Mouse (Mus musculus) MEL (cell line): ENCODE results near the gene Car15. TPM values are rescaled to one million over a fixed set of nuclear protein-coding genes. Genes with fewer than 3 reads are reported as not detected.

Experiments used
- DNase-seq: peaks from one replicate; pipeline ENCODE4 v3.0.0; 2011; ENCODE audit warnings: low read depth, low spot score
- H3K27ac ChIP-seq: 2 replicates; pipeline ENCODE4 v1.5.1; 2012; ENCODE audit warnings: low read depth, mild to moderate bottlenecking, control low read depth, low read length, moderate library complexity; ENCODE audit not compliant: control insufficient read depth
- H3K27me3 ChIP-seq, 2 experiments: fragments of 150-350 bp in 1 of 2; sonication (generic) in 1 of 2; 2 replicates each; pipeline ENCODE4 v1.6.1; 2012; ENCODE audit warnings: low read length in 2 of 2, mild to moderate bottlenecking in 2 of 2, improper control_type of control experiment in 1 of 2, moderate library complexity in 1 of 2; ENCODE audit not compliant: insufficient read depth in 2 of 2, control insufficient read depth in 1 of 2
- H3K36me3 ChIP-seq, 2 experiments: 2 replicates each; pipeline ENCODE4 v1.6.1; 2012 to 2014; ENCODE audit warnings: low read length in 2 of 2, improper control_type of control experiment in 1 of 2, inconsistent platforms in 1 of 2, mild to moderate bottlenecking in 1 of 2; ENCODE audit not compliant: insufficient read depth in 2 of 2, control insufficient read depth in 1 of 2
- H3K4me1 ChIP-seq, 2 experiments: fragments of 150-350 bp in 1 of 2; sonication (generic) in 1 of 2; 2 replicates each; pipeline ENCODE4 v1.6.1; 2012; ENCODE audit warnings: low read length in 2 of 2, improper control_type of control experiment in 1 of 2, mild to moderate bottlenecking in 1 of 2; ENCODE audit not compliant: insufficient read depth in 2 of 2, control insufficient read depth in 1 of 2
- H3K4me3 ChIP-seq, 2 experiments: fragments of 150-350 bp in 1 of 2; sonication (generic) in 1 of 2; 2 replicates each; pipeline ENCODE4 v1.5.1; 2012; ENCODE audit warnings: low read depth in 2 of 2, low read length in 2 of 2, mild to moderate bottlenecking in 2 of 2, moderate library complexity in 2 of 2, control low read depth in 1 of 2, improper control_type of control experiment in 1 of 2; ENCODE audit not compliant: control insufficient read depth in 1 of 2, insufficient read depth in 1 of 2
- H3K79me2 ChIP-seq: 2 replicates; pipeline ENCODE4 v1.6.1; 2012; ENCODE audit warnings: mild to moderate bottlenecking, low read length, moderate library complexity; ENCODE audit not compliant: control insufficient read depth, poor library complexity, insufficient read depth
- H3K9ac ChIP-seq: 2 replicates; pipeline ENCODE4 v1.6.1; 2012; ENCODE audit warnings: low read depth, mild to moderate bottlenecking, control low read depth, low read length, moderate library complexity; ENCODE audit not compliant: control insufficient read depth, poor library complexity, severe bottlenecking
- H3K9me3 ChIP-seq: fragments of 150-350 bp; sonication (generic); replicated peaks from 2 replicates; pipeline ENCODE4 v1.6.1; 2012; ENCODE audit warnings: mild to moderate bottlenecking, low read length, improper control_type of control experiment, moderate library complexity; ENCODE audit not compliant: insufficient read depth
- CHD1 ChIP-seq: IDR thresholded peaks from 2 replicates; pipeline ENCODE4 v1.6.1; 2012; ENCODE audit warnings: low read depth, mild to moderate bottlenecking, inconsistent platforms, low read length, improper control_type of control experiment
- CHD2 ChIP-seq: IDR thresholded peaks from 2 replicates; pipeline ENCODE4 v1.6.1; 2011; ENCODE audit warnings: low read length, improper control_type of control experiment
- E2F4 ChIP-seq: IDR thresholded peaks from 2 replicates; pipeline ENCODE4 v1.6.1; 2011; ENCODE audit warnings: low read depth, low read length, improper control_type of control experiment, borderline replicate concordance
- ELF1 ChIP-seq: IDR thresholded peaks from 2 replicates; pipeline ENCODE4 v1.6.1; 2014; ENCODE audit warnings: low read depth, mild to moderate bottlenecking, inconsistent platforms, low read length, improper control_type of control experiment, moderate library complexity
- EP300 ChIP-seq, 2 experiments: IDR thresholded peaks; 2 replicates each; pipeline ENCODE4 v1.6.1; 2011; ENCODE audit warnings: improper control_type of control experiment in 2 of 2, low read length in 2 of 2, low read depth in 1 of 2, mild to moderate bottlenecking in 1 of 2
- ETS1 ChIP-seq: IDR thresholded peaks from 2 replicates; pipeline ENCODE4 v1.6.1; 2012; ENCODE audit warnings: low read depth, mild to moderate bottlenecking, inconsistent platforms, low read length, improper control_type of control experiment, moderate library complexity
- GATA1 ChIP-seq: IDR thresholded peaks from 2 replicates; pipeline ENCODE4 v1.6.1; 2011; ENCODE audit warnings: low read depth, low read length, improper control_type of control experiment
- HCFC1 ChIP-seq: IDR thresholded peaks from 2 replicates; pipeline ENCODE4 v1.6.1; 2012; ENCODE audit warnings: low read depth, mild to moderate bottlenecking, inconsistent platforms, low read length, improper control_type of control experiment, moderate library complexity
- JUND ChIP-seq: IDR thresholded peaks from 2 replicates; pipeline ENCODE4 v1.6.1; 2011; ENCODE audit warnings: low read depth, mild to moderate bottlenecking, improper control_type of control experiment, low read length
- KAT2A ChIP-seq: conservative IDR thresholded peaks from 2 replicates; pipeline ENCODE4 v1.6.1; 2012; ENCODE audit warnings: low read depth, low read length, improper control_type of control experiment, inconsistent platforms
- MAFK ChIP-seq: IDR thresholded peaks from 2 replicates; pipeline ENCODE4 v1.6.1; 2011; ENCODE audit warnings: low read depth, mild to moderate bottlenecking, low read length, improper control_type of control experiment, borderline replicate concordance
- MAX ChIP-seq: IDR thresholded peaks from 2 replicates; pipeline ENCODE4 v1.6.1; 2011; ENCODE audit warnings: low read length, improper control_type of control experiment
- MEF2A ChIP-seq: IDR thresholded peaks from 2 replicates; pipeline ENCODE4 v1.6.1; 2014; ENCODE audit warnings: low read depth, mild to moderate bottlenecking, inconsistent platforms, low read length, improper control_type of control experiment; ENCODE audit not compliant: poor library complexity, insufficient replicate concordance, severe bottlenecking; ENCODE audit errors: extremely low read depth
- MYB ChIP-seq: IDR thresholded peaks from 2 replicates; pipeline ENCODE4 v1.6.1; 2011; ENCODE audit warnings: mild to moderate bottlenecking, low read depth, low read length, improper control_type of control experiment
- MYC ChIP-seq: IDR thresholded peaks from 2 replicates; pipeline ENCODE4 v1.6.1; 2011; ENCODE audit warnings: low read depth, mild to moderate bottlenecking, low read length, improper control_type of control experiment, moderate library complexity
- NELFE ChIP-seq: IDR thresholded peaks from 2 replicates; pipeline ENCODE4 v1.6.1; 2011; ENCODE audit warnings: low read depth, low read length, improper control_type of control experiment
- NRF1 ChIP-seq: IDR thresholded peaks from 2 replicates; pipeline ENCODE4 v1.6.1; 2014; ENCODE audit warnings: low read depth, mild to moderate bottlenecking, inconsistent platforms, low read length, improper control_type of control experiment, moderate library complexity; ENCODE audit not compliant: poor library complexity, insufficient read depth, severe bottlenecking
- POLR2AphosphoS2 ChIP-seq: IDR thresholded peaks from 2 replicates; pipeline ENCODE4 v1.6.1; 2011; ENCODE audit warnings: low read length, improper control_type of control experiment
- RAD21 ChIP-seq: IDR thresholded peaks from 2 replicates; pipeline ENCODE4 v1.6.1; 2011; ENCODE audit warnings: mild to moderate bottlenecking, low read depth, low read length, improper control_type of control experiment
- RCOR1 ChIP-seq: IDR thresholded peaks from 2 replicates; pipeline ENCODE4 v1.6.1; 2012; ENCODE audit warnings: low read depth, mild to moderate bottlenecking, inconsistent platforms, low read length, improper control_type of control experiment
- SIN3A ChIP-seq: IDR thresholded peaks from 2 replicates; pipeline ENCODE4 v1.6.1; 2012; ENCODE audit warnings: low read length, improper control_type of control experiment, inconsistent platforms
- SMC3 ChIP-seq: IDR thresholded peaks from 2 replicates; pipeline ENCODE4 v1.6.1; 2011; ENCODE audit warnings: low read depth, low read length, improper control_type of control experiment
- TBP ChIP-seq: IDR thresholded peaks from 2 replicates; pipeline ENCODE4 v1.8.0; 2011; ENCODE audit warnings: low read depth, low read length, improper control_type of control experiment
- UBTF ChIP-seq: IDR thresholded peaks from 2 replicates; pipeline ENCODE4 v1.6.1; 2012; ENCODE audit warnings: low read depth, mild to moderate bottlenecking, inconsistent platforms, low read length, improper control_type of control experiment, moderate library complexity, borderline replicate concordance; ENCODE audit not compliant: insufficient read depth
- USF1 ChIP-seq: IDR thresholded peaks from 2 replicates; pipeline ENCODE4 v1.6.1; 2014; ENCODE audit warnings: low read depth, mild to moderate bottlenecking, inconsistent platforms, low read length, improper control_type of control experiment, moderate library complexity
- USF2 ChIP-seq, 2 experiments: IDR thresholded peaks; 2 replicates each; pipeline ENCODE4 v1.6.1; 2011 to 2012; ENCODE audit warnings: improper control_type of control experiment in 2 of 2, low read length in 2 of 2, borderline replicate concordance in 1 of 2, inconsistent platforms in 1 of 2, low read depth in 1 of 2, mild to moderate bottlenecking in 1 of 2; ENCODE audit not compliant: insufficient read depth in 1 of 2
- ZC3H11A ChIP-seq: IDR thresholded peaks from 2 replicates; pipeline ENCODE4 v1.6.1; 2012; ENCODE audit warnings: low read depth, mild to moderate bottlenecking, inconsistent platforms, low read length, improper control_type of control experiment
- ZKSCAN1 ChIP-seq: IDR thresholded peaks from 2 replicates; pipeline ENCODE4 v1.6.1; 2012; ENCODE audit warnings: low read depth, mild to moderate bottlenecking, inconsistent platforms, low read length, improper control_type of control experiment, moderate library complexity
- ZMIZ1 ChIP-seq: IDR thresholded peaks from 2 replicates; pipeline ENCODE4 v1.6.1; 2012; ENCODE audit warnings: low read depth, mild to moderate bottlenecking, inconsistent platforms, low read length, improper control_type of control experiment, moderate library complexity
- ZNF384 ChIP-seq: IDR thresholded peaks from 2 replicates; pipeline ENCODE4 v1.6.1; 2012; ENCODE audit warnings: low read depth, mild to moderate bottlenecking, inconsistent platforms, low read length, improper control_type of control experiment
- polyA plus RNA-seq, 2 experiments: library from polyadenylated mRNA; stranded (reverse) in 1 of 2; unstranded in 1 of 2; fragments of >175 nt in 1 of 2; fragments of >200 nt in 1 of 2; gene quantifications; 2 replicates each; pipeline versions ENCODE4 v1.2.1 to v1.2.4; 2012; ENCODE audit warnings: low replicate concordance in 2 of 2, low read depth in 1 of 2; ENCODE audit not compliant: insufficient read length in 2 of 2, insufficient read depth in 1 of 2, missing spikeins in 1 of 2
- total RNA-seq: library from RNA; depleted of rRNA; stranded (reverse); fragments of 300-350 nt; gene quantifications from 2 replicates; pipeline ENCODE4 v1.2.3, GENCODE M21; 2012

Car15 gene
- total and polyA plus RNA-seq, 3 experiments, result 2.0 to 3.6 TPM; not detected in 1

DNA sequence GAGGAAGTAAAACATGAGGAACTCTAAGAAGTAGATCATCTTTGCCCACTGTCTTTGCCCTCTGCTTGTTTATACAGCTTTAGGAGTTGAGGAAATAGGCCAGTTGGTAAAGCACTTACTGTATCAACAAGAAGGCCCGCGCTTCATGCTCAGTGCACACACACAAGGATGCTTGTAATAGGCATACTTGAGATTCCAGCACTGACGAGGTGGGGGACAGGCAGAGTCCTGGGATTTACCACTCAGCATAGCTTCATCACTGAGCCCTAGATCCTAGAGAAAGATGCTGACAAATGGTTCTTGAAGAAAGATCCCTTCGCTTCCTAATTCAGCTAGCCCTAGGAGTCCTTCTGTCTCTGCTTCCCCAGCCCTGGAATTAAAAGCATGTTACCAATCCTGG lies 25.0 kb downstream of the Car15 start:
- DNase-seq, result no peak
- no peaks in the 10 kb centered on the region for H3K27me3 ChIP-seq
- no peaks in the 10 kb centered on the region for H3K79me2 ChIP-seq
- peaks cover 0 to 6% of the 10 kb centered on the region in 2 experiments; a peak in 1 of 4 replicates for H3K4me1 ChIP-seq
- no peak for TF ChIP-seq ETS1
- no peak for TF ChIP-seq CHD1
- TF ChIP-seq USF1, result no peak
- no peak for TF ChIP-seq ZMIZ1
- no peak for TF ChIP-seq POLR2AphosphoS2
- H3K27ac ChIP-seq, result no peak overlapping the region
- H3K9me3 ChIP-seq, result no peaks in the 10 kb centered on the region
- H3K36me3 ChIP-seq, result no peaks in the 10 kb centered on the region; a peak in 1 of 4 replicates
- no peak overlapping the region for H3K4me3 ChIP-seq
- no peak overlapping the region for H3K9ac ChIP-seq

DNA sequence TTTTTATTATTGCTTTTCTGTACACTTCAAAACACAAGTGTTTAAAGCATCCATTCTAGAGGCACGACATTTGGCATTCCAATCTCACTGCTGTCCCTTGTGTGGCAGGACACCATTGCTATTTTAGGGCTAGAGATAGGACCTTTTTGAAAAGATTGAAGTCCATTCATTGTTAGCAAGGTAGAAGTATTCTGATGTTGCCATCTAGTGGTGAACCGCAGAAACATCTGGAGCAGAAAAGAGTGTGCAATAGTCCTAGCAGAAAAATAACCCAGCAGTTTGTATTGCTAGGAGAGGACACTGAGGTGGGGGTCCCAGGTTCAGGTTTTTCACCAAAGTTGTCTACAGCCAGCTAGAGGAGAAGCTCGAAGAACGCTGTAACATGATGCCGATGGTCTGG lies 26.0 kb downstream of the Car15 start:
- Histone ChIP-seq H3K27me3 (no peaks in the 10 kb centered on the region), H3K27ac (no peak overlapping the region), H3K79me2 (peaks cover 2% of the 10 kb centered on the region; the same call in 1 of the 2 replicates), H3K4me1 (peaks cover 2 to 12% of the 10 kb centered on the region in 2 experiments; a peak in 3 of 4 replicates), H3K4me3 (no peak overlapping the region), H3K9ac (no peak overlapping the region), H3K36me3 (peaks cover 0 to 5% of the 10 kb centered on the region in 2 experiments; a peak in 2 of 4 replicates), H3K9me3 (no peaks in the 10 kb centered on the region)
- peak; percentile 72 for DNase-seq
- TF ChIP-seq ETS1 (no peak), CHD2 (no peak), KAT2A (no peak), USF2 (IDR thresholded peaks at IDR 0.05; ENCODE audit: borderline replicate concordance in 1 of 2, insufficient read depth in 1 of 2, low read depth in 1 of 2, low read length in 2 of 2) (no peak), SMC3 (peak; percentile 96), ZMIZ1 (no peak), USF1 (no peak), MEF2A (no peak), MYC (peak; percentile 30; the same call in 1 of the 2 replicates), NELFE (no peak), ZC3H11A (peak; percentile 96), HCFC1 (peak; percentile 13; the same call in 1 of the 2 replicates), POLR2AphosphoS2 (no peak), E2F4 (no peak), MYB (no peak), ELF1 (no peak), SIN3A (peak; percentile 54; the same call in 1 of the 2 replicates), RCOR1 (no peak), ZKSCAN1 (no peak), RAD21 (peak; percentile 97), NRF1 (no peak), UBTF (no peak), EP300 (IDR thresholded peaks at IDR 0.05; ENCODE audit: low read depth in 1 of 2, low read length in 2 of 2) (no peak), MAX (no peak), ZNF384 (no peak), TBP (0 out of 2 replicates have a peak, but pooled peaks have one; percentile 20), GATA1 (no peak), JUND (no peak), MAFK (no peak), CHD1 (no peak)
